Mouse (Mus musculus): ENCODE measurements around the gene Rnf213. TPM values are rescaled to one million over a fixed set of nuclear protein-coding genes. Genes with fewer than 3 reads are reported as not detected.

Rnf213 gene
- polyA plus RNA-seq, 1 experiment from 2014 or later = 1.4 TPM

- Histone ChIP-seq H3K4me1 (peaks cover 7% of the 10 kb centered on the region), H3K27ac (replicated peaks) (no peak overlapping the region), H3K4me3 (no peak overlapping the region), H3K9ac (replicated peaks) (no peak overlapping the region), H3K9me3 (no peaks in the 10 kb centered on the region), H3K27me3 (no peaks in the 10 kb centered on the region), H3K4me2 (replicated peaks) (no peak overlapping the region), H3K36me3 (no peaks in the 10 kb centered on the region)
- WGBS = 87% methylated on average over 6 of the region's 6 CpGs
- ATAC-seq (replicated peaks) = no peak
These were observed 34.5 kb downstream of the Rnf213 start for GRCm38 (mm10) chr11:119427431-119427830.

GRCm38 (mm10) chr11:119427986-119428385 is 35.1 kb downstream of the Rnf213 start:
- Histone ChIP-seq H3K27me3 (no peaks in the 10 kb centered on the region), H3K9ac (replicated peaks) (0 out of 2 replicates have a peak overlapping the region, but pooled peaks have one; percentile 33), H3K4me2 (replicated peaks) (peak overlapping the region; percentile 68), H3K4me3 (peak overlapping the region; percentile 35), H3K9me3 (no peaks in the 10 kb centered on the region), H3K36me3 (no peaks in the 10 kb centered on the region), H3K27ac (replicated peaks) (no peak overlapping the region), H3K4me1 (peaks cover 7% of the 10 kb centered on the region)
- WGBS = 85% methylated on average over 5 of the region's 5 CpGs
- ATAC-seq (replicated peaks) = no peak

- no peaks in the 10 kb centered on the region for H3K9me3 ChIP-seq
- H3K36me3 ChIP-seq = no peaks in the 10 kb centered on the region
- peaks cover 7% of the 10 kb centered on the region for H3K4me1 ChIP-seq
- peak; percentile 55; the same call in 1 of the 2 replicates for ATAC-seq (replicated peaks)
- 2% methylated on average over 23 of the region's 35 CpGs for WGBS
- no peak overlapping the region for H3K27ac ChIP-seq (replicated peaks)
- peak overlapping the region; percentile 35 for H3K4me3 ChIP-seq
- H3K27me3 ChIP-seq = no peaks in the 10 kb centered on the region
- peak overlapping the region; percentile 68 for H3K4me2 ChIP-seq (replicated peaks)
- H3K9ac ChIP-seq (replicated peaks) = peak overlapping the region; percentile 33; the same call in 1 of the 2 replicates
These were observed 35.8 kb downstream of the Rnf213 start for GRCm38 (mm10) chr11:119428649-119429136.

GRCm38 (mm10) chr11:119431516-119431915 is 38.6 kb downstream of the Rnf213 start:
- WGBS = 90% methylated on average over 12 of the region's 12 CpGs
- H3K27me3 ChIP-seq = no peaks in the 10 kb centered on the region
- H3K27ac ChIP-seq (replicated peaks) = no peak overlapping the region
- no peaks in the 10 kb centered on the region for H3K9me3 ChIP-seq
- H3K9ac ChIP-seq (replicated peaks) = no peak overlapping the region
- no peak overlapping the region for H3K4me2 ChIP-seq (replicated peaks)
- H3K4me3 ChIP-seq = no peak overlapping the region
- H3K4me1 ChIP-seq = peaks cover 7% of the 10 kb centered on the region
- ATAC-seq (replicated peaks) = no peak
- no peaks in the 10 kb centered on the region for H3K36me3 ChIP-seq

- H3K27ac ChIP-seq (replicated peaks) = no peak overlapping the region
- H3K27me3 ChIP-seq = no peaks in the 10 kb centered on the region
- H3K9ac ChIP-seq (replicated peaks) = no peak overlapping the region
- H3K4me1 ChIP-seq = peaks cover 7% of the 10 kb centered on the region
- no peak overlapping the region for H3K4me3 ChIP-seq
- no peaks in the 10 kb centered on the region for H3K9me3 ChIP-seq
- WGBS = 87% methylated on average over 7 of the region's 7 CpGs
- H3K36me3 ChIP-seq = no peaks in the 10 kb centered on the region
- no peak for ATAC-seq (replicated peaks)
- H3K4me2 ChIP-seq (replicated peaks) = no peak overlapping the region
These were observed 39.8 kb downstream of the Rnf213 start for GRCm38 (mm10) chr11:119432706-119433105.

GRCm38 (mm10) chr11:119434316-119434715 is 41.4 kb downstream of the Rnf213 start:
- Histone ChIP-seq H3K27ac (replicated peaks) (no peak overlapping the region), H3K9me3 (no peaks in the 10 kb centered on the region), H3K9ac (replicated peaks) (no peak overlapping the region), H3K4me3 (no peak overlapping the region), H3K27me3 (no peaks in the 10 kb centered on the region), H3K4me1 (no peaks in the 10 kb centered on the region), H3K36me3 (no peaks in the 10 kb centered on the region), H3K4me2 (replicated peaks) (no peak overlapping the region)
- WGBS = 67% methylated on average over 4 of the region's 4 CpGs
- no peak for ATAC-seq (replicated peaks)

DNA sequence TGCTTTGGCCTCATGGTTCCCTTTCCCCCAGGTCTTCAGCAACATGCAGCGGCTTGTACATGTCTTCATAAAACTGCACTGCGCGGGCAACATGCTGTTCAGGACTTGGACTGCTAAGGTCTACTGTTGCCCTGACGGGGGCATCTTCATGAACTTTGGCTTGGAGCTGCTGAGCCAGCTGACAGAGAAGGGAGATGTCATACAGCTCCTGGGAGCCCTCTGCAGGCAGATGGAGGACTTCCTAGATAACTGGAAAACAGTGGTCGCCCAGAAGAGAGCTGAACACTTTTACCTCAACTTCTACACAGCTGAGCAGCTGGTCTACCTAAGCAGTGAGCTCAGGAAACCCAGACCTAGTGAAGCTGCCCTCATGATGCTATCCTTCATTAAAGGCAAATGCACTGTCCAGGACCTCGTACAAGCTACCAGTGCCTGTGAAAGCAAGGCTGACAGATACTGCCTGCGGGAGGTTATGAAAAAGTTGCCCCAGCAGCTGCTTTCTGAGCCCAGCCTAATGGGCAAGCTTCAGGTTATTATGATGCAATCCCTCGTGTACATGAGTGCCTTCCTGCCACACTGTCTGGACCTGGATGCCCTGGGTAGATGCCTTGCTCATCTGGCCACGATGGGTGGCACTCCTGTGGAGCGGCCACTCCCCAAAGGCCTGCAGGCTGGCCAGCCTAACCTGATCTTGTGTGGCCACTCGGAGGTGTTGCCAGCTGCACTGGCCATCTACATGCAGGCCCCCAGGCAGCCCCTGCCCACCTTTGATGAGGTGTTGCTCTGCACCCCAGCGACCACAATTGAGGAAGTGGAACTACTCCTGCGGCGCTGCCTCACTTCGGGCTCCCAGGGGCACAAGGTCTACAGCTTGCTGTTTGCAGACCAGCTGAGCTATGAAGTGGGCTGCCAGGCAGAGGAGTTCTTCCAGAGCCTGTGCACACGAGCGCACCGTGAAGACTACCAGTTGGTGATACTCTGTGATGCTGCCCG is 43.3 kb downstream of the Rnf213 start:
- Histone ChIP-seq H3K27me3 (no peaks in the 10 kb centered on the region), H3K4me1 (no peaks in the 10 kb centered on the region), H3K36me3 (no peaks in the 10 kb centered on the region), H3K4me3 (no peak overlapping the region), H3K9me3 (no peaks in the 10 kb centered on the region), H3K27ac (replicated peaks) (no peak overlapping the region), H3K4me2 (replicated peaks) (no peak overlapping the region), H3K9ac (replicated peaks) (no peak overlapping the region)
- 82% methylated on average over 19 of the region's 19 CpGs for WGBS
- ATAC-seq (replicated peaks) = no peak

GRCm38 (mm10) chr11:119438776-119439175 is 45.9 kb downstream of the Rnf213 start:
- H3K36me3 ChIP-seq = no peaks in the 10 kb centered on the region
- ATAC-seq (replicated peaks) = no peak
- H3K4me1 ChIP-seq = no peaks in the 10 kb centered on the region
- H3K9ac ChIP-seq (replicated peaks) = no peak overlapping the region
- H3K4me3 ChIP-seq = no peak overlapping the region
- H3K4me2 ChIP-seq (replicated peaks) = no peak overlapping the region
- H3K27ac ChIP-seq (replicated peaks) = no peak overlapping the region
- H3K27me3 ChIP-seq = no peaks in the 10 kb centered on the region
- 75% methylated on average over 8 of the region's 8 CpGs for WGBS
- H3K9me3 ChIP-seq = no peaks in the 10 kb centered on the region

GRCm38 (mm10) chr11:119442199-119442598 is 49.3 kb downstream of the Rnf213 start:
- H3K4me1 ChIP-seq = no peaks in the 10 kb centered on the region
- WGBS = 91% methylated on average over 8 of the region's 8 CpGs
- ATAC-seq (replicated peaks) = no peak

DNA sequence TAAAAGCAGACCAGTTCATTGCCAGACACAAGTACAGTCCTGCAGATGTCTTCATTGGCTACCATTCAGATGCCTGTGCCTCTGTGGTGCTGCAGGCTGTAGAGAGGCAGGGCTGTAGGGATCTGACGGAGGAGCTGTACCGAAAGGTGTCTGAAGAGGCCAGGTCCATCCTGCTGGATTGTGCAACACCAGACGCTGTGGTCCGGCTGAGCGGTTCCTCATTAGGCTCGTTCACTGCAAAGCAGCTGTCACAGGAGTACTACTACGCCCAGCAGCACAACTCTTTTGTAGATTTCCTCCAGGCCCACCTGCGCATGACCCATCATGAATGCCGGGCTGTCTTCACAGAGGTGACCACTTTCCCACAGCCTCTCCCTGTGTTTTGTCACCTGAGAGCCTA is 50.5 kb downstream of the Rnf213 start:
- no peak overlapping the region for H3K27ac ChIP-seq (replicated peaks)
- ATAC-seq (replicated peaks) = no peak
- 87% methylated on average over 9 of the region's 9 CpGs for WGBS

More at GRCm38 (mm10) chr11:119442199-119442598, 49.3 kb downstream of the Rnf213 start:
- no peaks in the 10 kb centered on the region for H3K9me3 ChIP-seq
- H3K27me3 ChIP-seq = no peaks in the 10 kb centered on the region
- H3K4me3 ChIP-seq = no peak overlapping the region
- no peaks in the 10 kb centered on the region for H3K36me3 ChIP-seq
- no peak overlapping the region for H3K9ac ChIP-seq (replicated peaks)
- H3K4me2 ChIP-seq (replicated peaks) = no peak overlapping the region
- H3K27ac ChIP-seq (replicated peaks) = no peak overlapping the region

GRCm38 (mm10) chr11:119456097-119456496 is 63.2 kb downstream of the Rnf213 start:
- H3K9me3 ChIP-seq = no peaks in the 10 kb centered on the region
- H3K27ac ChIP-seq (replicated peaks) = no peak overlapping the region
- H3K36me3 ChIP-seq = no peaks in the 10 kb centered on the region
- H3K4me2 ChIP-seq (replicated peaks) = no peak overlapping the region
- ATAC-seq (replicated peaks) = no peak
- no peak overlapping the region for H3K9ac ChIP-seq (replicated peaks)
- no peaks in the 10 kb centered on the region for H3K4me1 ChIP-seq
- no peak overlapping the region for H3K4me3 ChIP-seq
- WGBS = 76% methylated on average over 4 of the region's 4 CpGs
- no peaks in the 10 kb centered on the region for H3K27me3 ChIP-seq

More for the DNA sequence above, 50.5 kb downstream of the Rnf213 start:
- Histone ChIP-seq H3K4me3 (no peak overlapping the region), H3K36me3 (no peaks in the 10 kb centered on the region), H3K27me3 (no peaks in the 10 kb centered on the region), H3K9ac (replicated peaks) (no peak overlapping the region), H3K4me1 (no peaks in the 10 kb centered on the region), H3K4me2 (replicated peaks) (no peak overlapping the region), H3K9me3 (no peaks in the 10 kb centered on the region)

- no peaks in the 10 kb centered on the region for H3K9me3 ChIP-seq
- H3K4me3 ChIP-seq = no peak overlapping the region
- H3K36me3 ChIP-seq = no peaks in the 10 kb centered on the region
- H3K27ac ChIP-seq (replicated peaks) = no peak overlapping the region
- 90% methylated on average over 4 of the region's 4 CpGs for WGBS
- ATAC-seq (replicated peaks) = no peak
- H3K27me3 ChIP-seq = no peaks in the 10 kb centered on the region
- no peaks in the 10 kb centered on the region for H3K4me1 ChIP-seq
- no peak overlapping the region for H3K4me2 ChIP-seq (replicated peaks)
- H3K9ac ChIP-seq (replicated peaks) = no peak overlapping the region
These were observed 85.0 kb downstream of the Rnf213 start for GRCm38 (mm10) chr11:119477876-119478275.
